Mouse (Mus musculus) cortical plate, adult 2 months (tissue): Measurements from ENCODE around the gene Arnt2.

Experiments
- CTCF ChIP-seq: fragments of 200-500 bp; IDR thresholded peaks from 2 replicates; pipeline ENCODE4 v1.5.1; 2011; ENCODE audit warnings: mild to moderate bottlenecking, control low read depth, low read length; ENCODE audit not compliant: insufficient read depth; ENCODE audit errors: extremely low read depth
- POLR2A ChIP-seq: fragments of 200-500 bp; IDR thresholded peaks from 2 replicates; pipeline ENCODE4 v1.6.1; 2011; ENCODE audit warnings: mild to moderate bottlenecking, low read length, control low read depth; ENCODE audit not compliant: insufficient read depth; ENCODE audit errors: extremely low read depth

DNA sequence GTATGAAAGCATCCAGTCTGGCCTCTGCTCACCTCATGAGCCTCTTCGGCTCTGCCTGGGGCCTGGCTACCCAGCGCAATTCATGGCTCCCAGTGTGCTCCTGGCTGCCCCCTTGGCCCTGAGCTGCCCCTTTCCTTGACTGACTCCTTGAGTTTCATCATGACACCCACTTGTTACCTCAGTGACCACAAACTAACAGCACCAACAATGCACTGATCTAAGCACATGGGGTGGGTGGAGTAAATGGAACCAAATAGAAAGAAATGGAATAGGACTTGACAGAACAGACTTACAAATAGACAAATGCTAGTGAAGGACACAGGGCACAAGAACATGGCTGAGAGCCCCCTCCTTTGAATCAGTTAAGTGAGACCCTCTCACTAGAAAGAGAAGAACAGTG is 95.2 kb downstream of the Arnt2 start:
- no peak for TF ChIP-seq CTCF
- no peak for TF ChIP-seq POLR2A
